Mouse (Mus musculus) liver, embryonic 14.5 days (tissue): ENCODE measurements around the gene Tacc2. TPM values are rescaled to one million over a fixed set of nuclear protein-coding genes. Genes with fewer than 3 reads are reported as not detected.

ENCODE experiments used
- ATAC-seq: fragments of 200-750 bp; cut with Nextera tagmentation; 2 replicates; pipeline ENCODE4 v1.8.0; 2017; ENCODE audit warnings: moderate number of reproducible peaks, mild to moderate bottlenecking, moderate library complexity; ENCODE audit not compliant: insufficient read depth
- DNase-seq, 3 experiments: peaks; one replicate each; pipeline ENCODE4 v3.0.0-alpha.2; 2012 to 2013; ENCODE audit warnings: low read depth in 3 of 3, low spot score in 3 of 3
- H3K27ac ChIP-seq: fragments of 300-500 bp; sonication (generic); 2 replicates; pipeline ENCODE4 v1.5.1; 2014; ENCODE audit warnings: moderate library complexity, mild to moderate bottlenecking, control low read depth, inconsistent platforms
- H3K27me3 ChIP-seq: fragments of 300-500 bp; sonication (generic); 2 replicates; pipeline ENCODE4 v1.6.1; 2014; ENCODE audit warnings: mild to moderate bottlenecking, low read length, moderate library complexity; ENCODE audit not compliant: control insufficient read depth, insufficient read depth
- H3K36me3 ChIP-seq: fragments of 300-500 bp; sonication (generic); replicated peaks from 2 replicates; pipeline ENCODE4 v1.6.1; 2014; ENCODE audit warnings: low read depth; ENCODE audit not compliant: control insufficient read depth, insufficient read depth
- H3K4me1 ChIP-seq, 2 experiments: fragments of 200-500 bp in 1 of 2; fragments of 300-500 bp in 1 of 2; sonication (generic) in 1 of 2; replicated peaks; 2 replicates each; pipeline ENCODE4 v1.6.1; 2012 to 2014; ENCODE audit warnings: antibody characterized with exemption in 1 of 2, inconsistent platforms in 1 of 2, low read length in 1 of 2; ENCODE audit not compliant: control insufficient read depth in 2 of 2, insufficient read depth in 2 of 2
- H3K4me2 ChIP-seq: fragments of 300-500 bp; sonication (generic); 2 replicates; pipeline ENCODE4 v1.6.1; 2014; ENCODE audit warnings: low read depth, mild to moderate bottlenecking, control low read depth, moderate library complexity
- H3K4me3 ChIP-seq, 2 experiments: fragments of 200-500 bp in 1 of 2; fragments of 300-500 bp in 1 of 2; sonication (generic) in 1 of 2; 2 replicates each; pipeline ENCODE4 v1.5.1; 2012 to 2014; ENCODE audit warnings: low read depth in 2 of 2, low read length in 2 of 2, mild to moderate bottlenecking in 2 of 2, control low read depth in 1 of 2, inconsistent platforms in 1 of 2, moderate library complexity in 1 of 2; ENCODE audit not compliant: insufficient read depth in 1 of 2
- H3K9ac ChIP-seq: fragments of 300-500 bp; sonication (generic); replicated peaks from 2 replicates; pipeline ENCODE4 v1.6.1; 2014; ENCODE audit warnings: mild to moderate bottlenecking, control low read depth, moderate library complexity
- H3K9me3 ChIP-seq: fragments of 300-500 bp; sonication (generic); 2 replicates; pipeline ENCODE4 v1.6.1; 2016; ENCODE audit warnings: low read length, mixed read lengths; ENCODE audit not compliant: control insufficient read depth
- CTCF ChIP-seq: IDR thresholded peaks from 2 replicates; pipeline ENCODE4 v1.5.1; 2016; ENCODE audit warnings: antibody characterized with exemption, low read depth, control low read depth
- EP300 ChIP-seq: IDR thresholded peaks from 2 replicates; pipeline ENCODE4 v1.6.1; 2016; ENCODE audit warnings: antibody characterized with exemption, low read depth
- WGBS: fragments of 180-500 bp; shearing (Covaris S2); extraction: QIAGEN DNeasy Blood & Tissue Kit; methylation state at CpG from one replicate; pipeline ENCODE4 v1.1.7; 2014; ENCODE audit not compliant: insufficient replicate concordance; 5-methylcytosine and 5-hydroxymethylcytosine counted together
- polyA plus RNA-seq, 2 experiments: library from polyadenylated mRNA; depleted of rRNA in 1 of 2; stranded (reverse) in 1 of 2; unstranded in 1 of 2; fragments of >200 nt; fragmentation: Nextera tagmentation in 1 of 2; extraction: Ambion mirVana in 1 of 2; gene quantifications; 2 replicates each; pipeline versions ENCODE4 v1.2.1 to v1.2.3; 2012 to 2014

The Tacc2 gene
- polyA plus RNA-seq, 2 experiments: 2.0 to 2.4 TPM

DNA sequence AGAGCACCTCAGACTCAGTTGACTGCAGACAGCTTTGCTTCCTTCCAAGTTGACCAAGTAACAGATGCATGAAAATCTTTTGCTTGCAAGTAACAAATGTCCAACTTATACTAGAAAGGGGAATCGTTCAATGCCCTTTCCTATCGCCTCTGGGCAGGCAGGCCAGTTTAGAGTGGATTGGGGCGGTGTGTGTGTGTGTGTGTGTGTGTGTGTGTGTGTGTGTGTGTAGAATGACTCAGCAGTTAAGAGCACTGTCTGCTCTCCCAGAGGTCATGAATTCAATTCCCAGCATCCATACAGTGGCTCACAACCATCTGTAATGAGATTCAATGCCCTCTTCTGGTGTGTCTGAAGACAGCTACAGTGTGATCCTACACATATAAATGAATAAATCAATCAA, 22.8 kb downstream of the Tacc2 start:
- Histone ChIP-seq H3K9me3 (no peaks in the 10 kb centered on the region), H3K4me3 (no peak overlapping the region), H3K4me1 (no peaks in the 10 kb centered on the region), H3K9ac (no peak overlapping the region), H3K4me2 (no peak overlapping the region), H3K27ac (no peak overlapping the region), H3K36me3 (no peaks in the 10 kb centered on the region), H3K27me3 (no peaks in the 10 kb centered on the region)
- 45% methylated on average over 3 of the region's 3 CpGs for WGBS
- ATAC-seq: no peak
- DNase-seq: no peak
- TF ChIP-seq CTCF: no peak
- no peak for TF ChIP-seq EP300

DNA sequence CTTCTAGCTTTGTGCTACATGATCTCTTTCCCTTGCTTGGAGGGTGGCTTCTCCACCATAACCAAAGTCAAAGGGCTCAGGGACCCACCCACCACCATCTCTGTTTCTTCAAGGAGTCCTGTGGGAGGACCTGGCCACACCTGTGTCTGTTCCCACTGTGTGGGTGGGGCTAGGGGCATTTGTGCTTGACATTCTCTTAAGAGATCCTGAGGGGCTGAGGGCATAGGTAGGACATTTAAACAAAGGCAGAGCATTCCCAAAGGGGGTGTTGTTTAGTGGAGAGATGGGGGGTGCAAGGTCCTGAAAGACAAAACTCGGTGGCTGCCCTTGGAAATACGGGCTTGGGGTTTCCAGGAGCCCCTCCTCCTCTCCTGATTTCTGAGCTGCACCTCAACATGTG, 23.3 kb downstream of the Tacc2 start:
- Histone ChIP-seq H3K4me2 (no peak overlapping the region), H3K4me1 (no peaks in the 10 kb centered on the region), H3K27ac (no peak overlapping the region), H3K9ac (no peak overlapping the region), H3K36me3 (no peaks in the 10 kb centered on the region), H3K27me3 (no peaks in the 10 kb centered on the region), H3K9me3 (no peaks in the 10 kb centered on the region), H3K4me3 (no peak overlapping the region)
- 56% methylated on average over 2 of the region's 2 CpGs for WGBS
- DNase-seq (no peak), ATAC-seq (no peak)
- TF ChIP-seq CTCF (no peak), EP300 (no peak)

DNA sequence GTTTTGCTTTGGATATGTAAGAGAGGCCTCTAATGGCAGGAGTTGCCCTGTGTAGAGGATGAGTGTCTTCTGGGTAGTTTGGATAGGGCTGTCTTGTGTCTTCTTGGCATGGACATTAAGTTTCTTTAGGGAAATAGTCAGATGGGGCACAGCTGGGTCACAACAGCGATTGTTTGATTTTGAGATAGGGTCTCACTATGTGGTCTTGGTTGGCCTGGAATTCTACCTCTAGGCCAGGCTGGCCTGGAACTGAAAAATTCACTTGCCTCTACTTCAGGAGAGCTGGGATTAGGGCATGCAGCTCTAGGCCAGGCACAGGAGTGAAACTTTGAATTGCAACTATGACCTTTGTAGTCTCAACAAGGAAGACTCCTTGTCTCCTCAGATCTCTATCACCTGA, 25.6 kb downstream of the Tacc2 start:
- TF ChIP-seq EP300 (no peak), CTCF (no peak)
- 60% methylated on average over 1 of the region's 1 CpGs for WGBS
- no peak for DNase-seq

DNA sequence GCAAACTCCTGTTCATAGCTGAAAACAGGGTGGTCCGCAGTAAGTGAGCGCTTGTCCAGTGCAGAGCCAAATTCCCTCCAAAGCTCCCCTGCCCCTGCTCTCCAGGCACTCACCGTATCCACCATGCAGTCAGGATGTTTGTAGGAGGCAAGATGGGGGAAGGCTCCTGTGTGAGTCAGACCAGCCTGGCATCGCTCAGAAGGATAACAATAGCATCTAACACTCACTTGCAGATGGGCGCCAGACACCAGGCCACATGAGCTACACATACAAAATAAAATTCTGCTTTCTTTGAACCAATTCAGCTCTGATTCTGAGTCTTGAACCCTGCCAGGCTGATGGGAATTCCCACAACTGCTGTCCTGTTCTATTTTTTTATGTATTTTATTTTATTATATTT, 26.3 kb downstream of the Tacc2 start:
- no peak for TF ChIP-seq EP300
- no peak for TF ChIP-seq CTCF
- DNase-seq (no peak), ATAC-seq (no peak)
- no peak overlapping the region for H3K4me3 ChIP-seq
- no peak overlapping the region for H3K9ac ChIP-seq
- no peaks in the 10 kb centered on the region for H3K27me3 ChIP-seq
- no peak overlapping the region for H3K27ac ChIP-seq
- H3K4me2 ChIP-seq: no peak overlapping the region
- WGBS: 61% methylated on average over 5 of the region's 5 CpGs
- no peaks in the 10 kb centered on the region for H3K36me3 ChIP-seq
- no peaks in the 10 kb centered on the region for H3K4me1 ChIP-seq
- no peaks in the 10 kb centered on the region for H3K9me3 ChIP-seq

More for the DNA sequence above, 25.6 kb downstream of the Tacc2 start:
- Histone ChIP-seq H3K27me3 (no peaks in the 10 kb centered on the region), H3K4me2 (no peak overlapping the region), H3K27ac (no peak overlapping the region), H3K9ac (no peak overlapping the region), H3K4me1 (no peaks in the 10 kb centered on the region), H3K36me3 (no peaks in the 10 kb centered on the region), H3K4me3 (no peak overlapping the region), H3K9me3 (no peaks in the 10 kb centered on the region)
- no peak for ATAC-seq

DNA sequence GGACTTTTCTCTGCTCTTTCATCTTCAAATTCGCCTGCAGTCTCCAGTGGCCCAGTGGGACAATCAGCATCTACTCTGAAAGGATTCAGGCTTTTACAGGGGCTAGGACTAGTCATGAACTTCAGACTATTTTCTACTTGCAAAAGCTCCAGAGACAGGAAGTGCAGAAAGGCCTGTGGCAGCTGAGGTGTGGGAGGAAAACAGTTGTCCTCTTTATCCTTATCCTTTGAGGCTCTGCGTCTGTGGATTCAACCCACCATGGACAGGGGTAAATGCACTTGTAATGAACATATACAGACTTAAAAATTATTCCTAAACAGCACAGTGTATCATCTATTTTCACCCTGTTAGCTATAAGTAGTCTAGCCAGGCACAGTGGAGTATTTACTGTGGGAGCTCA, 27.2 kb downstream of the Tacc2 start:
- no peak for DNase-seq
- no peak for TF ChIP-seq EP300
- TF ChIP-seq CTCF: no peak
- H3K27me3 ChIP-seq: no peaks in the 10 kb centered on the region
- no peak overlapping the region for H3K4me3 ChIP-seq
- H3K9me3 ChIP-seq: no peaks in the 10 kb centered on the region
- no peak for ATAC-seq
- no peak overlapping the region for H3K9ac ChIP-seq
- H3K27ac ChIP-seq: no peak overlapping the region
- no peaks in the 10 kb centered on the region for H3K4me1 ChIP-seq
- no peak overlapping the region for H3K4me2 ChIP-seq
- 49% methylated on average over 2 of the region's 2 CpGs for WGBS
- no peaks in the 10 kb centered on the region for H3K36me3 ChIP-seq
